Mouse (Mus musculus): ENCODE data around the gene Slc25a36. TPM values are rescaled to one million over a fixed set of nuclear protein-coding genes. Genes with fewer than 3 reads are reported as not detected.
A peak's percentile ranks its signal among the peaks of the same experiment; 100 is the strongest.

Gene Slc25a36
- 71.0 and 71.4 TPM in 2 replicates for polyA plus RNA-seq (2015; fragmentation: Nextera tagmentation; extraction: Ambion mirVana)

DNA sequence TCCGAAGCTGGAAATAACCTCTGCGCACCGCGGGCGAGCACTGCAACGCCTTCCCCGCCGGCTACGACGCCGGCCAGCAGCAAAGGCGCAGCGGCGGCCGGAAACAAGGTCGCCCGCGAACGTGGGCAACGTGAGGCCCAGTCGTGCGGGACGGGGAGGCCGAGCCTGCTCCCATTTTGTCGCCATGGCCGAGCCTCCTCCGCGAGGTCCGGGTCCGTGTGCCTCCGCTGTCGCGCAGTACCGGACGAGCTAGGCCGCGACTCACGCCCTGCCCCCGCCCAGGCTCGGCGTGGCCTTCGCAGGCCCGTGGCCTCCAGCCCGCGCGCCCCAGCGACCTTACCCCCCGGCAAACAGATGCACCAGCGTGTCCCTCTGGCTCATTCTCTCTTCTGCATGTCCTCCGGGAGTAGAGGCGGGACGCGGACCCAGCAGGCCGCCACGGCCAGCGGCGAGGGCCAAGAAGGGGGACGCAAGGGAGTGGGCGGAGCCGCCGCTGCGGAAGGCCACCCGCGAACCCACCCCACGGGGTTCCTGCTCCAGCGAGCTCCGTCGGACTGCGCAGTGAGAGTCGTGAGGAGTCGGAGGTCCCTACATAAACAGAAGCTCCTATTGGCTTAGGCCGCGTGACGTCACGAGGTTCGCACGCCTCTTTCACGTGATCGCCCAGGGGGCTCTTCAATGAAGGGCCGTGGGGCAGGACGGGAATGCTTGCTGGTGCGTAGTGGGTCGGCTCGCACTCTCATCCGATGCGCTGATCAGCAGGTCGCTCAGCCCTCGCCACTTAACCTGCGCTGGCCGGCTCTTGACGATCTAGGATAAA lies at the start of gene Slc25a36:
Gene Slc25a36 (minus strand): TSS at position 587 of the 820 bp plus-strand sequence.
- peaks cover 17% of the 10 kb centered on the region for H3K4me1 ChIP-seq
- ATAC-seq (ENCODE audit: insufficient number of reproducible peaks, low FRiP score, low TSS enrichment, low read depth) = peak; percentile 100
- peak within 1 kb of the TSS; percentile 86 for H3K9ac ChIP-seq
- peak within 1 kb of the TSS; percentile 94 for H3K27ac ChIP-seq (replicated peaks)
- no peaks in the 10 kb centered on the region for H3K9me3 ChIP-seq (replicated peaks)
- H3K36me3 ChIP-seq = no peaks in the 10 kb centered on the region
- peak within 1 kb of the TSS; percentile 57 for H3K4me2 ChIP-seq (replicated peaks)
- under 1% methylated on average over 91 of the region's 91 CpGs for WGBS
- peak within 1 kb of the TSS; percentile 89 for H3K4me3 ChIP-seq (replicated peaks)
- no peaks in the 10 kb centered on the region for H3K27me3 ChIP-seq

DNA sequence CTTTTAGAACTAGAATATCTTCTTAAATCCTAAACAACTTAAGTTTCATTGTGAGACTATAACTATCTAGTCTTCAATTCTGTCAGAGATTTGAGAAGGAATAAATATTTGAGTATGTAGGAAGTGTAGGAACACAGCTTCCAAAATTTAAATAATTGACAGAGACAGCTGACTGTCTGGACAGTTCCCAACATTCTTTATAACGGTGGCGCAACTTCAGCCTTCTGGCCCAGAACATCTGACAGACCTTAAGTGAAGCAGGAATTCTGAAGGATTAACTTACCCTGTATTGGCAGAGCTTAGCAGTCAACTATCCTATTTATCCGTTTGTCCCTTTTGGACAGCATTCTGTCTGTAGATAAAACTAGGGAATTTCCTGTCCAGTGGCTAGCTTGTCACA lies 47.5 kb upstream of the Slc25a36 start:
- WGBS = 39% methylated on average over 3 of the region's 3 CpGs
- Histone ChIP-seq H3K4me3 (replicated peaks) (no peak overlapping the region), H3K27ac (replicated peaks) (no peak overlapping the region), H3K4me2 (replicated peaks) (no peak overlapping the region), H3K36me3 (no peaks in the 10 kb centered on the region), H3K9ac (no peak overlapping the region), H3K4me1 (no peaks in the 10 kb centered on the region), H3K27me3 (no peaks in the 10 kb centered on the region), H3K9me3 (replicated peaks) (no peaks in the 10 kb centered on the region)
- ATAC-seq (ENCODE audit: insufficient number of reproducible peaks, low FRiP score, low TSS enrichment, low read depth) = no peak

DNA sequence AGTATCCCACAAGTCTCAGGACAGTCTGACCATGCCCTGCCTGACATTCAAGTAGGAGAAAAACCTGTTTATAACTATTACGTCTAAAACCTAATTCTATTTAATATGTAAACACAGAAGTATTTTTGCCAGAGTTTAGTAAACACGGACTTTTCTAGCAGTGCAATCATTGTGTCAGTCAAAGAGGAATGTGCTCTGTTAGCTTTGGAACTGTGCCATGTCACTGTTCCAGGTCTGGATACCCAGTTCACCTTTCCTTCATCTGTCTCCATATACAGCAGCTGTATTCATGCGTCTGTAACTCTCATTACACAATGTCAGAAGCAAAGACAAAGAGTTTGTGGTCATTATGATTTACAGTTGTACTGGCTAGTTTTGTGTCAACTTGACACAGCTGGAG lies 45.0 kb upstream of the Slc25a36 start:
- H3K9ac ChIP-seq = no peak overlapping the region
- H3K4me2 ChIP-seq (replicated peaks) = no peak overlapping the region
- H3K27ac ChIP-seq (replicated peaks) = no peak overlapping the region
- ATAC-seq (ENCODE audit: insufficient number of reproducible peaks, low FRiP score, low TSS enrichment, low read depth) = no peak
- H3K9me3 ChIP-seq (replicated peaks) = no peaks in the 10 kb centered on the region
- H3K36me3 ChIP-seq = no peaks in the 10 kb centered on the region
- H3K27me3 ChIP-seq = no peaks in the 10 kb centered on the region
- WGBS = 41% methylated on average over 3 of the region's 3 CpGs
- H3K4me1 ChIP-seq = no peaks in the 10 kb centered on the region
- H3K4me3 ChIP-seq (replicated peaks) = no peak overlapping the region

DNA sequence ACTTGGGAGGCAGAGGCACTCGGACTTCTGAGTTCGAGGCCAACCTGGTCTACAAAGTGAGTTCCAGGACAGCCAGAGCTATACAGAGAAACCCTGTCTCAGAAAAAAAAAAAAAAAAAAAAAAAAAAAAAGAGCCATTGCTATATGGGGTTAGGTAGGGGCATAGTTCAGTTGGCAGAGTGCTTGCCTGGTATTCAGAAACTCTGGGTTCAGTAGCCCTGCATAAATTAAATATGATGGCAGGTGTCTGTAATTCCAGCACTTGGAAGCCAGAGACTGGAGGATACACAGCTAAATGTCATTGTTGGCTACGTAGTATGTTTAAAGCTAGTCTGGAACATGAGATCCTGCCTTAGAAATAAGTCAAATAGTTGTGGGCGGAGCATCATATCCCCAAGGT lies 44.0 kb upstream of the Slc25a36 start:
- H3K27me3 ChIP-seq = no peaks in the 10 kb centered on the region
- H3K36me3 ChIP-seq = no peaks in the 10 kb centered on the region
- H3K4me3 ChIP-seq (replicated peaks) = no peak overlapping the region
- ATAC-seq (ENCODE audit: insufficient number of reproducible peaks, low FRiP score, low TSS enrichment, low read depth) = no peak
- no peaks in the 10 kb centered on the region for H3K9me3 ChIP-seq (replicated peaks)
- 79% methylated on average over 4 of the region's 4 CpGs for WGBS
- no peak overlapping the region for H3K4me2 ChIP-seq (replicated peaks)
- H3K27ac ChIP-seq (replicated peaks) = no peak overlapping the region
- no peak overlapping the region for H3K9ac ChIP-seq
- no peaks in the 10 kb centered on the region for H3K4me1 ChIP-seq

DNA sequence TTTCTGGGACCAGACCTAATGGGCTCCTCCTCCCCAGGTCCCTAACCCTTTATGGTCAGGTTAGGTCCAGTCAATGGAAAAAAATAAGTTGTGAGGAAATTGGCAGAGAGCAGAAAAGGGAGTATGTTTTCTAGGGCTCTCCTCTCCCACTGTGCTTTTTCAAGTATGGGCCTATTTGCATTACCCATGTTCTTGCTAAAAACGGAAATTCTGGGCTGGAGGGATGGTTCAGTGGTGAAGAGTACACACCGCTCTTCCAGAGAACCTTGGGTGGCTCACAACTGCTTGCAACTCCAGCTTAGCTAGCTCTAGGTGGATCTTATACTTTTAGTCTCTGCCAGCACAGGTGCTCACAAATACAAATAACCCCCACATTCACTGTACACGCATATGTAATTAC lies 42.0 kb upstream of the Slc25a36 start:
- no peak for ATAC-seq (ENCODE audit: insufficient number of reproducible peaks, low FRiP score, low TSS enrichment, low read depth)
- Histone ChIP-seq H3K36me3 (no peaks in the 10 kb centered on the region), H3K27me3 (no peaks in the 10 kb centered on the region), H3K27ac (replicated peaks) (no peak overlapping the region), H3K4me2 (replicated peaks) (no peak overlapping the region), H3K9me3 (replicated peaks) (no peaks in the 10 kb centered on the region), H3K9ac (no peak overlapping the region), H3K4me3 (replicated peaks) (no peak overlapping the region), H3K4me1 (no peaks in the 10 kb centered on the region)
- WGBS = 83% methylated on average over 3 of the region's 3 CpGs

DNA sequence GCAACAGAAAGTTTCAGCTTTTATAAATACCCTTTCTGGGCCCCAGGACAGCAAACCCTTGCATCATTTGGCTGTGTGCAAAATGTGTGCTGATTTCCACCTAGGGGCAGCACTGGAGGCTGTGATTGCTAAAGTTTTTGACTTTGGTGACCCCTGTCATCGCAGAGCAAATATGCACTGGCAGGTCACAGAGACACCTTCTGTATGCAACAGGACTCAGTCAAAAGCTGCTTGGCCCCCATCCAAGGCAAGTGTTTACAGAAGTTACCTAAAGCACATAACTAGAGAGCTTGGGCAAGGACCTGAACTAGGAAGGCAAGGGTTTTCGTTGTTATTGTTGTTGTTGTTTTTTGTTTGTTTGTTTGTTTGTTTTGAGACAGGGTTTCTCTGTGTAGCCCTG lies 36.3 kb upstream of the Slc25a36 start:
- no peaks in the 10 kb centered on the region for H3K4me1 ChIP-seq
- no peaks in the 10 kb centered on the region for H3K36me3 ChIP-seq
- 83% methylated on average over 2 of the region's 2 CpGs for WGBS
- no peak for ATAC-seq (ENCODE audit: insufficient number of reproducible peaks, low FRiP score, low TSS enrichment, low read depth)
- no peak overlapping the region for H3K4me2 ChIP-seq (replicated peaks)
- H3K27me3 ChIP-seq = no peaks in the 10 kb centered on the region
- no peak overlapping the region for H3K27ac ChIP-seq (replicated peaks)
- H3K9me3 ChIP-seq (replicated peaks) = no peaks in the 10 kb centered on the region
- no peak overlapping the region for H3K4me3 ChIP-seq (replicated peaks)
- no peak overlapping the region for H3K9ac ChIP-seq

DNA sequence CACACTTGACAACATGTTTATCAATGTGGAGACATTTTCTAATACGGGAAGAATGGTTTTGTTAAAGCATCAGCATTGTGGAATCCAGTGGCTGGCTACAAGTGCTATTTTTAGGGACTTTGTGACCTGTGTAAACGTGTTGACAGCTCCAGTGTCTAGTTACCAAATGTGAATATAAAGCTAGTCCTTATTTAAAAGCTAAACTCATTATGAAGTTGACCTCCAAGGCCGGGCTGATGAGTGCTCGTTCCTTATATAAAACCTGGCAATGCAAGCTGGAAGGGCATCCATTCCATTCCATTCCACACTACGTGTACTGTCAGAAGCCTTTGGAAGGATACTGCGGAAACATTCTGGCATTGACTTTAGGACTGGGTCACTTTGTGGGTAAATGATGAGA lies 34.4 kb upstream of the Slc25a36 start:
- Histone ChIP-seq H3K4me3 (replicated peaks) (no peak overlapping the region), H3K4me1 (no peaks in the 10 kb centered on the region), H3K9ac (no peak overlapping the region), H3K27me3 (no peaks in the 10 kb centered on the region), H3K27ac (replicated peaks) (no peak overlapping the region), H3K4me2 (replicated peaks) (no peak overlapping the region), H3K9me3 (replicated peaks) (no peaks in the 10 kb centered on the region), H3K36me3 (no peaks in the 10 kb centered on the region)
- no peak for ATAC-seq (ENCODE audit: insufficient number of reproducible peaks, low FRiP score, low TSS enrichment, low read depth)
- WGBS = 76% methylated on average over 6 of the region's 6 CpGs

DNA sequence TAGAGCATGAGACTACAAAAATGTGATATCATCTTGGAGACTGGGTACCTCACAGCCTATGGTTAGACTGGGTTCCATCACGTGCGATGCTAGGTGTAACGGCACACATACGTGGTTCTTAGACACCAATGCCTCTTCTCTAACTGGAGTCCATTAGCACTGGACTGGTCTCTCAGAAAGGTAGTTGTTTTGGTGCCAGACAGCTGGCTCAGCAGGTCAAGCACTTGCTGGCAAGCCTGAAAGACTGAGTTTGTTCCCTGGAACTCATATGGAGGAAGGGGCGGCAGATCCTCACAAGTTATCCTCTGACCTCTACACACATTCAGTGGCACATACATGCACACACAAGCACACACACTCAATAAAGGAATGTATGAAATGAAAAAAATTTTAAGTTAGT lies 32.5 kb upstream of the Slc25a36 start:
- 88% methylated on average over 5 of the region's 5 CpGs for WGBS
- Histone ChIP-seq H3K4me2 (replicated peaks) (no peak overlapping the region), H3K4me1 (no peaks in the 10 kb centered on the region), H3K36me3 (no peaks in the 10 kb centered on the region), H3K9me3 (replicated peaks) (no peaks in the 10 kb centered on the region), H3K27ac (replicated peaks) (no peak overlapping the region), H3K4me3 (replicated peaks) (no peak overlapping the region), H3K9ac (no peak overlapping the region), H3K27me3 (no peaks in the 10 kb centered on the region)
- no peak for ATAC-seq (ENCODE audit: insufficient number of reproducible peaks, low FRiP score, low TSS enrichment, low read depth)

DNA sequence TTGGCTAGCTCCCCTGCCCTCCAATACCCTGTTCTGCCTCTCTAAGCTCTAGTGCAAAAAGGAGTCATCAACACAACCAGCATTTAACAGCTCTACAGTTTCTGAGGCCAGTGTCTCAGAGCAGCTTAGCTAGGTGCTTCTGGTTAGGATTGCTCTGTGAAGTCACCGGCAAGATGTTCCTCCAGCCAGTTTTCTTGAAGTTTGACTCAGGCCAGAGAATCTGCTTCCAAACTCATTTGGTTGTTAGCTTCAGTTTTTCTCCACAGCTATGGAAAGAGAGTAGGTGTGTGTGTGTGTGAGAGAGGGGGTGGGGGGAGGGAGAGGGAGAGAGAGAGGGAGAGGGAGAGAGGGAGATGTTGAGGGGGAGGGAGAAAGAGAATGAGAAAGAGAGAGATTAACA lies 31.6 kb upstream of the Slc25a36 start:
- Histone ChIP-seq H3K9ac (no peak overlapping the region), H3K27ac (replicated peaks) (no peak overlapping the region), H3K4me1 (no peaks in the 10 kb centered on the region)

DNA sequence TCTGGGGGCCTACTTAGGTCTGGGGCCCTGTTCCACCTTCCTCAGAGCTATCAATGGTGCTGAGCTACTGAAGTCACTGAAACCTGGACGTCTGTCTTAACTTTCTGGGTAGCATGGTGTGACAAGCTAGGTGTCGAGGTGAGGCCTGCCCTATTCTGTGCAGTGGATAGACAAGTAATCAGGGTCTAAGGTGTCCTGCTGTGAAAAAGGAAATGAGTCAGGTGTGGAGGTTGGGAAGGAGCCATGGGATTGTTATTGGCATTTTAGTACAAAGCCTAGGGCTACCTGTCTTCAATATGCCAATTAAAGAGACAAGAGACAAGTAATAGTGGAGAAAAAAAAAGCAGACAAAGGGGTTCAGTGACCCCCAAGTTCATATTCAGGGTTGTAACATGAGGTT lies 30.8 kb upstream of the Slc25a36 start:
- H3K9me3 ChIP-seq (replicated peaks) = no peaks in the 10 kb centered on the region
- no peaks in the 10 kb centered on the region for H3K36me3 ChIP-seq
- no peaks in the 10 kb centered on the region for H3K27me3 ChIP-seq
- H3K4me3 ChIP-seq (replicated peaks) = no peak overlapping the region
- H3K4me2 ChIP-seq (replicated peaks) = no peak overlapping the region
- no peak overlapping the region for H3K27ac ChIP-seq (replicated peaks)
- no peak for ATAC-seq (ENCODE audit: insufficient number of reproducible peaks, low FRiP score, low TSS enrichment, low read depth)
- no peaks in the 10 kb centered on the region for H3K4me1 ChIP-seq
- no peak overlapping the region for H3K9ac ChIP-seq
- 67% methylated on average over 2 of the region's 2 CpGs for WGBS

More for the DNA sequence above, 31.6 kb upstream of the Slc25a36 start:
- no peak overlapping the region for H3K4me2 ChIP-seq (replicated peaks)
- H3K36me3 ChIP-seq = no peaks in the 10 kb centered on the region
- H3K9me3 ChIP-seq (replicated peaks) = no peaks in the 10 kb centered on the region
- 81% methylated on average over 1 of the region's 1 CpGs for WGBS
- H3K27me3 ChIP-seq = no peaks in the 10 kb centered on the region
- no peak for ATAC-seq (ENCODE audit: insufficient number of reproducible peaks, low FRiP score, low TSS enrichment, low read depth)
- no peak overlapping the region for H3K4me3 ChIP-seq (replicated peaks)

DNA sequence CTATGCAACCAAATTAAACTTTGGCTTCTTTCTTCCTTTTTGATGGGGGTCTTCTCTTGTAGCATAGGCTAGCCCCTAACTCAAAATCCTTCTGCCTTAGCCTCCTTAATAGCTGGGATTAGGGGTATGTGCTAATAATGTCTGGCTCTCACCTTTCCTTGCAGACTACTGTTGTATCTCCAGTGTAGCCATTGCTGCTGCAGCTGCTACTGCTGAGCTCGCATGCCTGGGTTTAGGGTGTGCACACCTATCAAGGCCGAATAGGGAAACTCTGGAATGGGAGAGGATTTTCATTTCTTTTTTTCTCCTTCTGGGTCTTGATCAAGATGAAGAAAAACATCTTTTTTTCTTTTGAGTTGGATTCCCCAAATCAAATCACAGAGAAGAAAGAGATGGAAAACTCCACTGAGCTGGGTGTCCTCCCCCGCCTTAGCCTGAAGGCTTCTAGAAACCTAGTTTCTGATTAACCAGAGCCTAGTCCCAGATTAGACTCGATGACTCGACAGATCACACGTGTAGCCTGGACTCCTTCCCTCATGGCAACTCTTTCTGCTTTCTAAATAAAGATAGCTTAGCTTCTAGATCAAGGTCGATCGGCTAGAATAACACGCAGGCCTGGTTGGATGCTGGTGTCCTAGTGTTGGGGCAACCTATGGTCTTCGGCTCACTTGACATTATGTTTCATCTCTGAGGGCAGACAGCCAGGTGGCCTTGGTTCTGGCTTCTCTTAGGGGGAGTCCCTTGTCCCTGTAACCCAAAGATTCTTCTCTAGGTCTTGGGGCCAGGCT lies 29.4 kb upstream of the Slc25a36 start:
- no peak for ATAC-seq (ENCODE audit: insufficient number of reproducible peaks, low FRiP score, low TSS enrichment, low read depth)

More for the DNA sequence above, 29.4 kb upstream of the Slc25a36 start:
- no peak overlapping the region for H3K4me3 ChIP-seq (replicated peaks)
- no peak overlapping the region for H3K27ac ChIP-seq (replicated peaks)
- H3K4me1 ChIP-seq = no peaks in the 10 kb centered on the region
- H3K36me3 ChIP-seq = no peaks in the 10 kb centered on the region
- WGBS = 82% methylated on average over 10 of the region's 10 CpGs
- H3K27me3 ChIP-seq = no peaks in the 10 kb centered on the region
- H3K9ac ChIP-seq = no peak overlapping the region
- H3K9me3 ChIP-seq (replicated peaks) = no peaks in the 10 kb centered on the region
- H3K4me2 ChIP-seq (replicated peaks) = no peak overlapping the region

Measured in embryonic facial prominence, embryonic 15.5 days (tissue).